Mouse (Mus musculus): ENCODE measurements at regions not wholly inside any gene's neighbourhood (a gene's known extent, or its start where the extent isn't known, plus 50 kb on each side); places are given as distances from the start of the nearest gene placed in this dataset.
"Not testable (repeated sequence)": the region's sequence is repeated elsewhere in the genome, so short reads cannot be mapped to it uniquely, and the experiment has no call there.

DNA sequence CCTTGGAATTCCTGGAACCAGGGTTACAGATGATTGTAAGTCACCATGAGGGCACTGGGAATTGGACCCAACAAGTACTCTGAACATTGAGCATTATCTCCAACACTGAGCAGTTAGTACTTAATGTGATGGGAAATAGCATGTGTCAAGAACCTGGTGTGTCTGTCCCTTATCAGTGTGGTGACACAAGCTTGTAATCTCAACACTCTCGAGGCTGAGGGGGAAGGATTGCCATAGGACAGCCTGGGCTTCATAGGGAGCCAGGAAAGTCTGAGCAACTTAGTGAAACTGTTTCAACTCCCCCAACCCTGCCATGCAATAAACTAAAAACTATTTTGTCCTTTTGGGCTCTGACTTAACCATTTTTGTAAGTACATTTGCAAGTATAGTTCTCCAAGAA lies 100.0 kb downstream of the Wdr20rt start:
- no peak for ATAC-seq (ENCODE audit: low FRiP score)
- H3K4me3 ChIP-seq (replicated peaks) = no peak overlapping the region
- 82% methylated on average over 1 of the region's 1 CpGs for WGBS
- no peak overlapping the region for H3K27ac ChIP-seq
- H3K4me2 ChIP-seq = no peak overlapping the region
- H3K27me3 ChIP-seq = no peaks in the 10 kb centered on the region
- no peaks in the 10 kb centered on the region for H3K36me3 ChIP-seq (replicated peaks)
- H3K9ac ChIP-seq = no peak overlapping the region
- H3K9me3 ChIP-seq = no peaks in the 10 kb centered on the region
- H3K4me1 ChIP-seq = no peaks in the 10 kb centered on the region

DNA sequence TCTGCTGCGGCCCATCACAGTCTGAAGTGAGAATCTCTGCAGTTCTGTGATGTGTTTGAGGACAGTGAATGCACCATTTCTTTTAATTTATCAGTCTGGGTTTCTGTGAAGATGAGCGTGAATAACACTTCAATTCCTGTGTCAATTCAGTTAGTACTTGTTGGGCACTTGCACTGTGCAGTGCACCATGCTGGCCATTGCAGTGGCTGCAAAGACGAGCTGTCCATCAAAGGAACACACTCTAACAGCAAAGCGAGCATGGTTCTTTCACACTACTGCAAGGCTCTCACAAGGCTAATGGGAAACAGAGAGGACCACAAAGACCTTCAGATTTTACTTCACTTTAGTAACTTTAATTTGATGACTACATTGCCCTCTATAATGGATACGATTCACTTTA lies 103.2 kb downstream of the Wdr20rt start:
- H3K27ac ChIP-seq = no peak overlapping the region
- no peak overlapping the region for H3K9ac ChIP-seq
- H3K4me3 ChIP-seq (replicated peaks) = no peak overlapping the region
- no peaks in the 10 kb centered on the region for H3K9me3 ChIP-seq
- H3K36me3 ChIP-seq (replicated peaks) = no peaks in the 10 kb centered on the region
- ATAC-seq (ENCODE audit: low FRiP score) = no peak
- H3K4me2 ChIP-seq = no peak overlapping the region
- no peaks in the 10 kb centered on the region for H3K27me3 ChIP-seq
- H3K4me1 ChIP-seq = no peaks in the 10 kb centered on the region
- WGBS = 71% methylated on average over 5 of the region's 5 CpGs

DNA sequence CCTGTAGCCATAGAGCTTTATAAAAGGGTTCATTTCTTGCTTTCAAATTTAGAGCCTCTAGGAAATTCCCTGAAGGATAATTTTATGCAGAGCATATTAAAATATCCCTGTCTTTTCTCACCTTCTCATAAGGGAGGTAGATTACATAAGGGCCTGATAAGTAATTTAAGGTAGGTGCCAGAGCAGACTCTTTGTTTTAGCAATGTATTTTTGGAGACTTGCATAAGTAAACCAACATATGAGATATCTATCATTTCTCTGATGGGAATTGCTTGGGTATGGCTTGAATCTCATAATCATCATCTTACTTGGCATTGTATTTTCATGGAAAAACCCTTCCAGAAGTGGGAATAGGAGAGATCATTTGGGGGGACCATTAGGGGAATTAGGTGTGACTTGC lies 104.4 kb downstream of the Wdr20rt start:
- Histone ChIP-seq H3K27ac (no peak overlapping the region), H3K9ac (no peak overlapping the region), H3K36me3 (replicated peaks) (no peaks in the 10 kb centered on the region), H3K4me2 (no peak overlapping the region), H3K4me3 (replicated peaks) (no peak overlapping the region), H3K4me1 (no peaks in the 10 kb centered on the region), H3K9me3 (no peaks in the 10 kb centered on the region), H3K27me3 (no peaks in the 10 kb centered on the region)
- no peak for ATAC-seq (ENCODE audit: low FRiP score)

DNA sequence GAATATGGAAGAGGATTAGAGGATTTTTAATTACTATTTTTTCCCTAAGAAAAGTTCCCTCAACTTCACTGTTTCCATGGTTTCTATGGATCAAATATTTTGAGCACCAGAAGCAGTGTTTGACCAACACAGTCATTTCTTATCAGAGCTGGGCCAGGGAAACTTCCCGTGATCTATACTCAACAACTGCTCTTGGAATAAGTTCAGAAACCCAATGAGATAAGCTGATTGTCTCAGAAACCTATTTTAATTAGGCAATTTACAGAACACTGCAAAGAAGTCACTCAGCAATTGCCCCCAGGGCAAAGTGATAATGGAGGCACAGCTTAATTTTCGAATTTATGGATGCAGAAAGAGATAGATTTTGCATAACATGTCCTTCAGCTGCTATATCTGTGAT lies 114.7 kb downstream of the Wdr20rt start:
- no peak for ATAC-seq (ENCODE audit: low FRiP score)
- Histone ChIP-seq H3K4me3 (replicated peaks) (no peak overlapping the region), H3K9me3 (no peaks in the 10 kb centered on the region), H3K36me3 (replicated peaks) (no peaks in the 10 kb centered on the region), H3K27ac (no peak overlapping the region), H3K4me2 (no peak overlapping the region), H3K9ac (no peak overlapping the region), H3K27me3 (no peaks in the 10 kb centered on the region), H3K4me1 (no peaks in the 10 kb centered on the region)
- 62% methylated on average over 2 of the region's 2 CpGs for WGBS

DNA sequence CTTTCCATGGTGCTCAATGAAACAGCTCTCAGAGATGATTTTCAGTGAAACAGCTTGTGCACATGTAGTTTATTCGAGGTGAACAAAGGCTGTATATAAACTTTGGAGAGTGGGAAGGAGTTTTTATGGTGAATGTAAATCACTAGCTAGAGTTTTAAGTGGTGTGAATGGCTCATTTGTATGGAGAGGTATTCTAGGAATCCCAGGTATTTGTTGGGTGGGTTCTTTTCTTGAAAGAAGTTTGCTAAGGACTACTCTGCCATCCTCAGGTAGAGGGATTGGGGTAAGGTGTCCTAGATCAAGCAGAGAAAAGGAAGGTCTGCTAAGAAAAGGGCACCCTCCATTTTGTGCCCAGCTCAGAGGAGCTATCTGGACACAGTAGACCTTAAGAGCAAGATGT lies 121.9 kb downstream of the Wdr20rt start:
- Histone ChIP-seq H3K4me2 (no peak overlapping the region), H3K36me3 (replicated peaks) (no peaks in the 10 kb centered on the region), H3K27ac (no peak overlapping the region), H3K4me3 (replicated peaks) (no peak overlapping the region), H3K4me1 (no peaks in the 10 kb centered on the region), H3K9ac (no peak overlapping the region), H3K27me3 (no peaks in the 10 kb centered on the region), H3K9me3 (no peaks in the 10 kb centered on the region)
- WGBS = 64% methylated on average over 1 of the region's 1 CpGs
- ATAC-seq (ENCODE audit: low FRiP score) = no peak

DNA sequence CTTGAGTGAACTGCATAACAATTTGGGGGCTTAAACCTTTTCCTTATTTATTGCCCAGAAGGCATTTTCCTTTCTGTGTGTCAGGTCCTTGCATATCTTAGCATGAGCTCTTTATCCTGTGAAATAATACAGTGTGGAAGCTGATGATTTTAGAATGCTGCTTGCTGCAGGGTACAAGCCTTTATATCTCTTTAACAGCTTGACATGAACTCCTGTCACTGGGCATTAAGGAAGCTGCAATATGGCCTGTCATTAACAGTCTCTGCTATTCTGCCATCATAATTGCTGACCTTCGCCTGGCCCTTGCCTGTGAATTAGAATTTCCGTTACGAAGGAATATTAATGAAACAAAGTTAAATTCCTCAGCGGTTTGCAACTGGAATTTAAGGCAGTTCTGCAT lies 124.2 kb downstream of the Wdr20rt start:
- 64% methylated on average over 4 of the region's 4 CpGs for WGBS
- Histone ChIP-seq H3K4me3 (replicated peaks) (no peak overlapping the region), H3K36me3 (replicated peaks) (no peaks in the 10 kb centered on the region), H3K4me2 (no peak overlapping the region), H3K9me3 (no peaks in the 10 kb centered on the region), H3K9ac (no peak overlapping the region), H3K4me1 (no peaks in the 10 kb centered on the region), H3K27ac (no peak overlapping the region), H3K27me3 (no peaks in the 10 kb centered on the region)
- peak; percentile 44; the same call in 1 of the 2 replicates for ATAC-seq (ENCODE audit: low FRiP score)

DNA sequence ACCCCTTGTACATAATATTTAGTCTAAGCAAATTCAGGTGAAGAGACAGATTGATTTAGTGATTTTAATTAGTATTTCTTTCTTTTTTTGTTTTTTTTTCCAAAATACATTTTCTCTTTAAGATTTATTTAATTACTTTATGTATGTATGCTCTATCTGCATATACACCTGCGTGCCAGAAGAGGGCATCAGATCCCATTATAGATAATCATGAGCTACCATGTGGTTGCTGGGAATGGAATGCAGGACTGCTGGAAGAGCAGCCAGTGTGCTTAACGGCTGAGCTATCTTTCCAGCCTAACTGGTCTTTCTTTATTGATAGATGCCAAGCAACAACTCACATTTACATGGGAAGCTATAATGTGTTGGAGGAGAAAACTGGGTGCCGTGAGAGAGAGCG lies 138.9 kb downstream of the Wdr20rt start:
- H3K36me3 ChIP-seq (replicated peaks) = no peaks in the 10 kb centered on the region
- no peak overlapping the region for H3K9ac ChIP-seq
- 67% methylated on average over 4 of the region's 4 CpGs for WGBS
- H3K4me2 ChIP-seq = no peak overlapping the region
- no peak overlapping the region for H3K4me3 ChIP-seq (replicated peaks)
- no peaks in the 10 kb centered on the region for H3K9me3 ChIP-seq
- no peak for ATAC-seq (ENCODE audit: low FRiP score)
- no peak overlapping the region for H3K27ac ChIP-seq
- no peaks in the 10 kb centered on the region for H3K27me3 ChIP-seq
- no peaks in the 10 kb centered on the region for H3K4me1 ChIP-seq

DNA sequence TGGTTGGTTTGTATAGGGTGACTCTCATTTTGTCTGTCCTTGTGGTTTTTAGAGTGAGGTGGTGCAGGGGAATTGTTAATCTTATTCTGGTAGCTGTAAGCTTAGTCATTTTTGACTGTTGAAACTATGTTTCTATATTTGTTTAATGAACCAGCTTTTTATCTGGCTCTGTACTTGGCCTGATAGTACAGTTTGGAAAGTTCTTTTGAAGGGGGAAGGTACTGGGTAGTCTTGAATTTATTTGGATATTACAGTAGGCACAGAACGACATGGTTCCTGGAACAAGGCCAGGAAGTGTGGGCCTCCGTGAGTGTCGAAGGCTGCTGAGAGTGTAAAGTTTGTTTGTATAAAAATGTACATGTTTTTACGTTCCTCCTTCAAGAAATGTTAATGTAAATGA lies 142.0 kb downstream of the Wdr20rt start:
- H3K27ac ChIP-seq = no peak overlapping the region
- no peaks in the 10 kb centered on the region for H3K4me1 ChIP-seq
- ATAC-seq (ENCODE audit: low FRiP score) = no peak
- no peak overlapping the region for H3K4me2 ChIP-seq
- 79% methylated on average over 4 of the region's 4 CpGs for WGBS
- H3K4me3 ChIP-seq (replicated peaks) = no peak overlapping the region
- H3K27me3 ChIP-seq = no peaks in the 10 kb centered on the region
- H3K9me3 ChIP-seq = no peaks in the 10 kb centered on the region
- no peak overlapping the region for H3K9ac ChIP-seq
- H3K36me3 ChIP-seq (replicated peaks) = no peaks in the 10 kb centered on the region

DNA sequence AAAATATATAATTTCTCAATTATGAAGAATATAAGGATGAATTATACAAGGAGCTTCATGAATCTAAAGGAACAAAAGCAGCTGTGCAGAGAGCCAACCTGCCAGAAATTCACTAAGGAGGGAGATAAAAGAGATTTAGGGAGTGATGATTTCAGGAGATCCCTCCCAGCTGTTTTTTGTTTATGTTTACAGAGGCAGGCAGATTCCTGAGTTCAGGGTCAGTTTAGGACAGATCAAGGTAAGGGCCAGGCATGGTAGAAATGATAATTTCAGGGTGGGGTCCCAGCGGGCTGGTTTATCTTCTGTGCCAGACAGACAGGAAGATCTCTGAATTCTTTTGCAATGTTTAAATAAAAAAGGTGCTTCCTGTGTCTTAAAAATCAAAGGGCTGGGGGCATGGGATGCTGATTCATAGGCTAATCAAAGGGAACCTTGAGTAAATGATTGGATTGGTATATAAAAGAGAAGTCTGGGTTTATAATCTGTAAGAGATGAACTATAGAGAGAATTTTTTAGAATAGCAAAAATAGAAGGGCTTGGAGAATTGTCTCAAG lies 142.6 kb downstream of the Wdr20rt start:
- Histone ChIP-seq H3K4me2 (no peak overlapping the region), H3K4me1 (no peaks in the 10 kb centered on the region), H3K9ac (no peak overlapping the region), H3K27ac (no peak overlapping the region), H3K4me3 (replicated peaks) (no peak overlapping the region), H3K27me3 (no peaks in the 10 kb centered on the region), H3K36me3 (replicated peaks) (no peaks in the 10 kb centered on the region), H3K9me3 (no peaks in the 10 kb centered on the region)
- WGBS = 94% methylated on average over 1 of the region's 1 CpGs
- no peak for ATAC-seq (ENCODE audit: low FRiP score)

DNA sequence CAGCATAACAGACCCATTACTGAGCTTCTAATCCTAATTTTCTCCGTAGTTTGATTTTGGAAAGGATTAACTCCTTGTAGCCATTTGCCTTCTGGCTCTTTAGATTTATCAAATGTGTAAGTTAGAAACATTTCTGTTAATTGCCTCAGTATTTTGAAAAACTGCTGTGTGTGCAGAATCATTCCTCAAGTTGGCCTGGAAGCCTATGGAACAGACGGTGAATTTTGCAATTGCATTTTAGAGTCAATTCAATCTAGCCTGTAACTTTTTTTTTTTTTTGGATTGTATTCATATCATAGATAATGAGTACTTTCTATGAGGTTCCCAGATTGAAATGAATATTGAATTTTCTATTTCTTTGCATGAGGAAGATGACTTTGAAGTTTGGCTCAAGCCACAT lies 146.3 kb downstream of the Wdr20rt start:
- no peak overlapping the region for H3K4me3 ChIP-seq (replicated peaks)
- H3K9ac ChIP-seq = no peak overlapping the region
- WGBS = 94% methylated on average over 2 of the region's 2 CpGs
- H3K36me3 ChIP-seq (replicated peaks) = no peaks in the 10 kb centered on the region
- ATAC-seq (ENCODE audit: low FRiP score) = no peak
- no peak overlapping the region for H3K4me2 ChIP-seq
- no peaks in the 10 kb centered on the region for H3K9me3 ChIP-seq
- no peaks in the 10 kb centered on the region for H3K27me3 ChIP-seq
- no peak overlapping the region for H3K27ac ChIP-seq
- no peaks in the 10 kb centered on the region for H3K4me1 ChIP-seq

DNA sequence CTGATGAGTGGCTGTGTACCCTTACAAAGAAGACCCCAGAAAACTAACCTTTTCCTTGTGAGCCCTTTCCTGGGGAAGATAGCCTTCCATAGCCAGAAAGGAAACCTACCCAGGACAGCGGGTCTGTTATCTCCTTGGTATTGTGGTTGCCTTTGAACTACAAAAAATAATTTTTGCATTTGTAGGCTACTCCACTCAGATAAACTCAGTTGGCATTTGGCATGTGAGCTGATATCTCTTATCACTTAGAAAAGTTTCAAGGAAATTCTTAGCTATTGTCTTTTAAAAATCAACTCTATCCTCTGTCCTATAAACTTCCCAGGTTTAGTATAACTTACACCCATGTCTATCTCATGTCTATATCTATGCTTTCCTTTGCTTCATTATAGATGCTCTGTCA lies 154.0 kb downstream of the Wdr20rt start:
- no peak overlapping the region for H3K4me3 ChIP-seq (replicated peaks)
- no peak overlapping the region for H3K9ac ChIP-seq
- no peaks in the 10 kb centered on the region for H3K9me3 ChIP-seq
- no peaks in the 10 kb centered on the region for H3K27me3 ChIP-seq
- 96% methylated on average over 1 of the region's 1 CpGs for WGBS
- H3K4me2 ChIP-seq = no peak overlapping the region
- H3K36me3 ChIP-seq (replicated peaks) = no peaks in the 10 kb centered on the region
- H3K27ac ChIP-seq = no peak overlapping the region
- H3K4me1 ChIP-seq = peaks cover 2% of the 10 kb centered on the region; the same call in 1 of the 2 replicates
- ATAC-seq (ENCODE audit: low FRiP score) = no peak

DNA sequence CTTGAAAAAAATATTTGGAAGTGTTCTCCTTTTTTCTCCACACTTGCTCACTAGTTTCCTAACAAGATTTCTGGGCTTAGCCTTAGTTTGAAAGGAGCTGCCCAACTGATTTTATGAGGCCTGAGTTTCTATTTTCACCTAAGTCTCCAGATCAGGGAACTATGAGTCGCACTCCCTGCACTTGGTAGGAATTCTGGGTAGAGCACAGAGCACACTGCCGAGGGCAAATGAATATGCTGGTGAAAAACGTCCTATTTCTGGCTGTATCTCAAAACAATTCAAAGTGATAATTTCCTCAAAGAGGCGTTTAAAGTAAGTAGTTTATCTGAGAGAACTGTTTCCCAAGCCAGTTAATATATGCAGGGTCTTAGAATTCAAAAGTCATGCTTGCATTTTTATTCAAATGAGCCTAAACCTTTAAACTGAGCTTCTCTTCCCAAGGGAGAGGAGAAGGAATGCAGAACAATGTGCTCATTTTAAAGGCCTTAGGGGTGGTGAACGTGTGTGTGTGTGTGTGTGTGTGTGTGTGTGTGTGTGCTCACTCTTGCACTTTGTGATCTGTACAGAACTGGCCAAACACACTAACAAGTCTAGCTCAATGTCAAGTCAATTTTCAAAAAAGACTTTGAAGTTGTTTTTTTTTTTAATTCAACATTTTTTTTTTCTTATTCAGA lies 156.9 kb downstream of the Wdr20rt start:
- no peaks in the 10 kb centered on the region for H3K9me3 ChIP-seq
- WGBS = 14% methylated on average over 5 of the region's 5 CpGs
- peaks cover 2% of the 10 kb centered on the region; the same call in 1 of the 2 replicates for H3K4me1 ChIP-seq
- no peak overlapping the region for H3K4me2 ChIP-seq
- H3K27ac ChIP-seq = 0 out of 2 replicates have a peak overlapping the region, but pooled peaks have one; percentile 19
- ATAC-seq (ENCODE audit: low FRiP score) = peak; percentile 63; the same call in 1 of the 2 replicates
- H3K4me3 ChIP-seq (replicated peaks) = no peak overlapping the region
- H3K27me3 ChIP-seq = no peaks in the 10 kb centered on the region
- H3K36me3 ChIP-seq (replicated peaks) = no peaks in the 10 kb centered on the region
- no peak overlapping the region for H3K9ac ChIP-seq

DNA sequence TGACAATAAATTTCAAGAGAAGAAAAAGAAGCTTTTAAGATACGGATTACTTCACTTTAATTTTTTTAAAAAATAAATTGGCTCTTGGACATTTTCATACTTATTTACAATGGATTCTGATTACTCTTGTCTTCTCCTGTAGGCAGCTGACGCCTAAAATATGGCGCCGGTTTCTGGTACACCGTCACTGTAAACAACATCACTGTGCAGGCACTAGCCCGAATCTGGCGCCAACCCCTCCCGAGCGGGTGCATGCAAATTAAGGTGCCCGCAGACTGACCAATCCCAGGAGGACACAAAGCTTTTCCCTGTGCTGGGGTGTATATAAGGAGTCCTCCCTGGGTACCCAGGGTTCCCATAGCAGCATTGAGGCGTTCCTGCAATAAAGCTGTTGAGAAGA lies 157.5 kb downstream of the Wdr20rt start:
- not testable (repeated sequence) for H3K27me3 ChIP-seq; H3K27ac ChIP-seq; H3K9me3 ChIP-seq; H3K36me3 ChIP-seq (replicated peaks); ATAC-seq (ENCODE audit: low FRiP score); H3K4me3 ChIP-seq (replicated peaks); H3K9ac ChIP-seq; H3K4me2 ChIP-seq; H3K4me1 ChIP-seq
- 91% methylated on average over 11 of the region's 11 CpGs for WGBS

Measured in forebrain, embryonic 12.5 days (tissue).